Mouse (Mus musculus) right cerebral cortex, postnatal 14 days (tissue): ENCODE results near the gene Apoc1.
A peak's percentile ranks its signal among the peaks of the same experiment; 100 is the strongest.
"Not testable (repeated sequence)": the region's sequence is repeated elsewhere in the genome, so short reads cannot be mapped to it uniquely, and the experiment has no call there.

Experiments used
- DNase-seq: peaks from one replicate; pipeline ENCODE4 v3.0.0; 2022

The Apoc1 gene

DNA sequence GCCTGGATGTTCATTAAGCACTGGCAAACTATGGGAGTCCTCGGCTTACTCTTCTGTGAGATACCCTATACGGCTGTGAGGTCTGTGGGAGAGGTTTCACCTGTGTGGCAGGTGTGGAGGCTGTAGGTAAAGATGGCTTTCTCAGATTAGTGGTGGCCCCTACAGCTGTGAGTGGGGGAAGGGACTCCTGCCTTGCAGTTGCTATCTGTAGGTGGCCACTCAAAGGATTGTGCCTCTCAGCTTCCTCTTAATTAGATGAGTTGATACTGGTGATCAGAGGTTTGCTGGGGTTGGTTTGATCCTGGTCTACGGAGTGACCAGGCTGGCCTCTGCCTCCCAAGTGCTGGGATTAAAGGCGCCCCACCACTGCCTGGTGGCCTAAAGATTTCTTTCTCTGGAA, 12.0 kb upstream of the Apoc1 start:
- no peak for DNase-seq

- DNase-seq, result no peak
Observed at GRCm38 (mm10) chr7:19702859-19703555, 10.5 kb upstream of the Apoc1 start.

GRCm38 (mm10) chr7:19701069-19701761, 8.8 kb upstream of the Apoc1 start:
- peak; percentile 75 for DNase-seq

- DNase-seq, result no peak
Observed at GRCm38 (mm10) chr7:19700299-19701068, 8.0 kb upstream of the Apoc1 start.

GRCm38 (mm10) chr7:19699827-19700148, 7.3 kb upstream of the Apoc1 start:
- no peak for DNase-seq

GRCm38 (mm10) chr7:19698907-19699826, 6.7 kb upstream of the Apoc1 start, which contains the start of gene Apoe:
Gene Apoe, minus strand, starts transcription at chr7:19699188.
- DNase-seq, result peak; percentile 44

DNA sequence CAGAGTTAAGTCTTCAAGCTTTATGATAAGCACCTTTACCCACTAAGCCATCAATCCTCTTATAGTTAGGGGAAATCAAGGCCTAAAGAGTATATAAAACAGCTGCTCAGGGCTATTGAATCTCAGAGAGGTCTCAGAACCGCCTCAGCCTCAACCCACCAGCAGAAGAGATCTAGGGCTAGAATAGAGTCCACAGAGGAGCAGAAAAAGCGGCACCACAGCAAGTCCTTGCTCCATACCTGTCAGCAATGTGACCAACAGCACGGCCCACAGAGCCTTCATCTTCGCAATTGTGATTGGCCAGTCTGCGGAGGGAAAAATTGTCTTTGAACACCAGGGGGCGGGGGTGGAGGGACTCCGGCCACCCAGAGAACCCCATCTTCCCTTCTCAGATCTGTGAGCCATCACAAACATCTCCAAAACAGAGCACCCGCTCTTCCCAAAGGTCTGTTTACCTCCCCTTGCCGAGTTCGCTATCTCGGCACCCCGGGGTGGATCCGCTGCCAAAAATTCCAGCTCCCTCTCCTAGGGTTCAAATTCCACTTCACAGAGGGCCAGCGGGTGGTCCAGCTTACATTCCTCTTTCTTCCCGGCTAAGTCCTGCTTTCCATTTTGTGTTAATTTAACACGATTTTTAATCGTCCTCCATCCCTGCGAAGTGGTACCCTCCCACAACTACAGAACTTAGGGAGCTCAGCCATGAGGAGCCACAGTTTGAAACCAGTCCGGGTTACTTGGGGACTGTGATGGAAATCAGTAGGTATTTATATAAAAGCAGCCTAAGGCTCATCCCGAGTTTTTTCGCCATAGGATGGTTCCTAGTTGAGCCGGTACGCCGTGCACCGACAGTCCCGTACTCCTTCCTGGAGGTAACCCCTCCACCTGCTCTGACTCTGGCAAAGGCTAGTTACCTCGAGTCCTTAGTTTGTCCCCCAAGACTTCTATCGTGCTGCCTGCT, 5.8 kb upstream of the Apoc1 start:
- DNase-seq, result no peak

DNA sequence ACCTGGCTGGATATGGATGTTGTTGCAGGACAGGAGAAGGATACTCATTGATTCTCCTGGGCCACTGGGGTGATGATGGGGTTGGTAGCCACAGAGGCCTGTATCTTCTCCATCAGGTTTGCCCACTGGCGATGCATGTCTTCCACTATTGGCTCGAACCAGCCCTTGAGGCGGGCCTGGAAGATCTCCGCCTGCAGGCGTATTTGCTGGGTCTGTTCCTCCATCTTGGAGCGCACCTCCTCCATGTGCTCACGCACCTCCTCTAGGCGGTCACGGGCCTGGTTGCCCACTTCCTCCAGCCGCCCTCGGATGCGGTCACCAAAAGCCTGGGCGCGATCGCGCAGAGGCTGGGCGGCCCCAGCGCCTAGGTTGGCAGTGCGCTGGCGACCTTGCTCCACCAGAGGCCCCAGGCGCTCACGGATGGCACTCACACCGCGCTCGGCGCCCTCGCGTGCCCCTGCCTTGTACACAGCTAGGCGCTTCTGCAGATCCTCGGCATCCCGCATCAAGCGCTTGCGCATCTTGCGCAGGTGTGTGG, 3.9 kb upstream of the Apoc1 start:
- DNase-seq, result no peak

DNA sequence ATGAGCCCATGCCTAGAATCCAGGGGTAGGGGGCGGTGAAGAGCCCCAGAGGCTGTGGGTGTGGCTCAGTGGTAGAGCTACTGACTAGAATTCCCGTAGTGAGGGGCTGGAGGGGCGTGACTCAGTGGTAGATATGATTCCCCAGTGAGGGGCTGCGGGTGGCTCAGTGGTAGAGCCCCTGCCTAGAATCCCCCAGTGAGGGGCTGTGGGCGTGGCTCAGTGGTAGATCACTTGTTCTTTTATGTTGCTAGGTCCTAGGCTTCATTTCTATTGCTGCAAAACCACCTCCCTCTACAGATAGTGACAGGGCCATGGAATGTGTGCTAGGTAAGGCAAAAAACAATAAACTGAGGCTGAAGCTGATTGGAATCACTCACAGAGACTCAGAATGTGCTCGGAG, 3.4 kb upstream of the Apoc1 start:
- DNase-seq, result no peak

DNA sequence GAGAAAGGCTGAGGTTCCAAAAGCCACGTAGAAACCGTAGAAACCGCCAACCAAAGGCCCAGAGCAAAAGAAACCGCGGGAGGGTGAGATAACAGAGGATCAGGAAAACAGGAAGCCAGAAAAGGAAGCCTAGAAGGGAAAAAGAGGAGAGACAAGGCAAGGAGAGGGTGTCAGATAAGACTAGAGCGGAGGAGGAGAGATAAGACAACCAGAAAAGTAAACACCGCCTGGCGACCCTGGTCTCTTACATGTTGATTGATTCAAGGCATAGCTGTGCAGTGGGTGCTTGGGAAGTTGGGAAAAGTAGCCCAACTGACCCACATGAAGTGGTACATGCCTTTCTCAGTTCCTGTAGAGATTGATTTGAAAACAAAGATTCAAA, 2.7 kb upstream of the Apoc1 start:
- DNase-seq, result no peak

DNA sequence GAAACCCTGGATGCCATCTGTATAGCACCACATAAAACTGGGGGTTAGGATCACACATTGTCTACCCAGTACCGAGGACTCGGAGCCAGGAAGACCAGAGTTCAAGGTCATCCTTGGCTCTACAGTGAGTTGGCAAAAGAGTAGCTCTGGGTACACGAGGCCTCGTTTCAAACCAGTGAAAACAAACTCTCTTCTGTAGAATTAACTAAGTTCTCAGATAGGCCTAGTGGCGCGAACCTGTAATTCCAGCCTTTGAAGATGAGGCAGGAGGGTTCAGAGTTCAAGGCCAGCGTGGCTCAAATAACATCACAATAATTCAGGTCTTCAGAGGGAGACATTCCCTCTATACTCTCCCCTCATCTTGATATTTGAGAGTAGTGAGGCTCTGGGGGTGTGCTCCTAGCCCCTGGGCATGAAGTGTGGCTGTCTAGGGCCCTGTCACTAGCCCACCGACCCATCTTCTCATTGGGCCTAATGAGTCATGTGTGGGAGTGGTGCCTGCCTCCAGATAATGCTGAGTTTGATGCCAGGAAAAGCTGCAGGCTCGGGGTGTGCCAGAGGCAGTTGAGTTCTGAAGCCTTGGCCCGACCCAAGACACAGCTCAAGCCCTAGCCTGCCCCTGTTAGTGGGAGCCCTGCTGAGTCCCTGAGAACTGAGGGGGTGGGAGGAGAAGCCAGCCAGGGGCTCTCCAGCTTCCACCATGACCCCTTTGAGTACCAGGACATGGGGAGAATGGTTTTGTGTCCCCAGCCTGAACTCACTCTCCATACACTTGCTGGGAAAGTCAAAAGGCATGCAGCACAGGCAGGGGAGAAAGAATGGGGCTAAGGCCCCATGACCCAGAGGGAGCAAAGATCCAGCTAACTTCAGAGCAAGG, 2.1 kb upstream of the Apoc1 start:
- no peak for DNase-seq

DNA sequence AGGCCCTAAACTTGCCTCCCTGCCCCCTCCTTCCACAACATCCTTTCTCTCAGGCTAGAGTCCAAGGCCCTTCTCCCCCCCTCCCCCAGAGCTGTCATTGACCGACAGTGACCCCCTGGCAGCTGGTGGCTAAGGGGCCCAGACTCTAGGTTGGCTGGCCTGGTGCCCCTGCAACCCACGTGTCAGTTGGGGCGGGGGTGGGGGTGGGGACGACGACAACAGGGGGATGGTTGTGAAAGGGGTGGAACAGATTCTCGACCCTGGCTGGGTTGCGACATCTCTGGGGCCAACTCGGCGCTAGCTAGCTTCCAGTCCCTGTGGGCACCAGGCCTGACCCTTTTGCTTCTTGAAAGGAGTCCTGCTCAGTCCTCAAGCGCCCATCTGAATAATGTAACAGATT, 961 bp upstream of the Apoc1 start:
- DNase-seq, result peak; percentile 55

GRCm38 (mm10) chr7:19691434-19691833, 1.0 kb downstream of the Apoc1 start:
- DNase-seq, result no peak

GRCm38 (mm10) chr7:19690845-19691244, 1.6 kb downstream of the Apoc1 start:
- DNase-seq, result no peak

- DNase-seq, result no peak
Observed at GRCm38 (mm10) chr7:19688611-19689010, 3.8 kb downstream of the Apoc1 start.

GRCm38 (mm10) chr7:19688101-19688500, 4.4 kb downstream of the Apoc1 start:
- DNase-seq, result no peak

- DNase-seq, result not testable (repeated sequence)
Observed at GRCm38 (mm10) chr7:19686927-19687583, 5.4 kb downstream of the Apoc1 start.

DNA sequence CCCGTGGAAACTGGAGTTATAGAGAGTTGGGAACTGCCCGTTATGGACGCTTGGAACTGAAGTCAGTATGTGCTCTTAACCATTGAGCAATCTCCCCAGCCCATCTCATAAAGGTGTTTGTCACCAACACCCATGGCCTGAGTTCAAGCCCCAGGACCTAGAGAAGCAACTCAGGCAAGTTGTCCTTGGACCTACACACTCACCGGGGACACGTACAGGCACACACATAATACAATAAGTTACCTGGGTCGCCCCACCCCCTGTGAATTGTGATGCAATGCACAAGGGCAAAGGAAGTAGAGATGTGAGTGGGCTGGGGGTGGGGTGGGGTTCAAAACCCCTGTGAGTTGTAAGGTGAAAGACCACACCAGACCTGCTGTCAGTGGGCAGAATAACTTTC, 5.9 kb downstream of the Apoc1 start:
- no peak for DNase-seq

- DNase-seq, result no peak
Observed at GRCm38 (mm10) chr7:19685374-19685773, 7.1 kb downstream of the Apoc1 start.

GRCm38 (mm10) chr7:19683771-19684201, 8.7 kb downstream of the Apoc1 start:
- DNase-seq, result no peak
